Mouse (Mus musculus) MEL (cell line): ENCODE data around the gene App. TPM values are rescaled to one million over a fixed set of nuclear protein-coding genes. Genes with fewer than 3 reads are reported as not detected.

ENCODE experiments used
- DNase-seq: peaks from one replicate; pipeline ENCODE4 v3.0.0; 2011; ENCODE audit warnings: low read depth, low spot score
- H3K27ac ChIP-seq: 2 replicates; pipeline ENCODE4 v1.5.1; 2012; ENCODE audit warnings: low read depth, mild to moderate bottlenecking, control low read depth, low read length, moderate library complexity; ENCODE audit not compliant: control insufficient read depth
- H3K27me3 ChIP-seq, 2 experiments: fragments of 150-350 bp in 1 of 2; sonication (generic) in 1 of 2; 2 replicates each; pipeline ENCODE4 v1.6.1; 2012; ENCODE audit warnings: low read length in 2 of 2, mild to moderate bottlenecking in 2 of 2, improper control_type of control experiment in 1 of 2, moderate library complexity in 1 of 2; ENCODE audit not compliant: insufficient read depth in 2 of 2, control insufficient read depth in 1 of 2
- H3K36me3 ChIP-seq, 2 experiments: 2 replicates each; pipeline ENCODE4 v1.6.1; 2012 to 2014; ENCODE audit warnings: low read length in 2 of 2, improper control_type of control experiment in 1 of 2, inconsistent platforms in 1 of 2, mild to moderate bottlenecking in 1 of 2; ENCODE audit not compliant: insufficient read depth in 2 of 2, control insufficient read depth in 1 of 2
- H3K4me1 ChIP-seq, 2 experiments: fragments of 150-350 bp in 1 of 2; sonication (generic) in 1 of 2; 2 replicates each; pipeline ENCODE4 v1.6.1; 2012; ENCODE audit warnings: low read length in 2 of 2, improper control_type of control experiment in 1 of 2, mild to moderate bottlenecking in 1 of 2; ENCODE audit not compliant: insufficient read depth in 2 of 2, control insufficient read depth in 1 of 2
- H3K4me3 ChIP-seq, 2 experiments: fragments of 150-350 bp in 1 of 2; sonication (generic) in 1 of 2; 2 replicates each; pipeline ENCODE4 v1.5.1; 2012; ENCODE audit warnings: low read depth in 2 of 2, low read length in 2 of 2, mild to moderate bottlenecking in 2 of 2, moderate library complexity in 2 of 2, control low read depth in 1 of 2, improper control_type of control experiment in 1 of 2; ENCODE audit not compliant: control insufficient read depth in 1 of 2, insufficient read depth in 1 of 2
- H3K79me2 ChIP-seq: 2 replicates; pipeline ENCODE4 v1.6.1; 2012; ENCODE audit warnings: mild to moderate bottlenecking, low read length, moderate library complexity; ENCODE audit not compliant: control insufficient read depth, poor library complexity, insufficient read depth
- H3K9ac ChIP-seq: 2 replicates; pipeline ENCODE4 v1.6.1; 2012; ENCODE audit warnings: low read depth, mild to moderate bottlenecking, control low read depth, low read length, moderate library complexity; ENCODE audit not compliant: control insufficient read depth, poor library complexity, severe bottlenecking
- H3K9me3 ChIP-seq: fragments of 150-350 bp; sonication (generic); replicated peaks from 2 replicates; pipeline ENCODE4 v1.6.1; 2012; ENCODE audit warnings: mild to moderate bottlenecking, low read length, improper control_type of control experiment, moderate library complexity; ENCODE audit not compliant: insufficient read depth
- BHLHE40 ChIP-seq: IDR thresholded peaks from 2 replicates; pipeline ENCODE4 v1.6.1; 2012; ENCODE audit warnings: low read depth, mild to moderate bottlenecking, inconsistent platforms, low read length, improper control_type of control experiment, borderline replicate concordance
- CHD1 ChIP-seq: IDR thresholded peaks from 2 replicates; pipeline ENCODE4 v1.6.1; 2012; ENCODE audit warnings: low read depth, mild to moderate bottlenecking, inconsistent platforms, low read length, improper control_type of control experiment
- E2F4 ChIP-seq: IDR thresholded peaks from 2 replicates; pipeline ENCODE4 v1.6.1; 2011; ENCODE audit warnings: low read depth, low read length, improper control_type of control experiment, borderline replicate concordance
- EP300 ChIP-seq, 2 experiments: IDR thresholded peaks; 2 replicates each; pipeline ENCODE4 v1.6.1; 2011; ENCODE audit warnings: improper control_type of control experiment in 2 of 2, low read length in 2 of 2, low read depth in 1 of 2, mild to moderate bottlenecking in 1 of 2
- ETS1 ChIP-seq: IDR thresholded peaks from 2 replicates; pipeline ENCODE4 v1.6.1; 2012; ENCODE audit warnings: low read depth, mild to moderate bottlenecking, inconsistent platforms, low read length, improper control_type of control experiment, moderate library complexity
- GABPA ChIP-seq: IDR thresholded peaks from 2 replicates; pipeline ENCODE4 v1.6.1; 2012; ENCODE audit warnings: low read depth, mild to moderate bottlenecking, inconsistent platforms, low read length, improper control_type of control experiment, moderate library complexity
- HCFC1 ChIP-seq: IDR thresholded peaks from 2 replicates; pipeline ENCODE4 v1.6.1; 2012; ENCODE audit warnings: low read depth, mild to moderate bottlenecking, inconsistent platforms, low read length, improper control_type of control experiment, moderate library complexity
- MAZ ChIP-seq: IDR thresholded peaks from 2 replicates; pipeline ENCODE4 v1.6.1; 2012; ENCODE audit warnings: low read depth, mild to moderate bottlenecking, inconsistent platforms, low read length, improper control_type of control experiment
- MEF2A ChIP-seq: IDR thresholded peaks from 2 replicates; pipeline ENCODE4 v1.6.1; 2014; ENCODE audit warnings: low read depth, mild to moderate bottlenecking, inconsistent platforms, low read length, improper control_type of control experiment; ENCODE audit not compliant: poor library complexity, insufficient replicate concordance, severe bottlenecking; ENCODE audit errors: extremely low read depth
- MYB ChIP-seq: IDR thresholded peaks from 2 replicates; pipeline ENCODE4 v1.6.1; 2011; ENCODE audit warnings: mild to moderate bottlenecking, low read depth, low read length, improper control_type of control experiment
- MYC ChIP-seq: IDR thresholded peaks from 2 replicates; pipeline ENCODE4 v1.6.1; 2011; ENCODE audit warnings: low read depth, mild to moderate bottlenecking, low read length, improper control_type of control experiment, moderate library complexity
- NELFE ChIP-seq: IDR thresholded peaks from 2 replicates; pipeline ENCODE4 v1.6.1; 2011; ENCODE audit warnings: low read depth, low read length, improper control_type of control experiment
- NRF1 ChIP-seq: IDR thresholded peaks from 2 replicates; pipeline ENCODE4 v1.6.1; 2014; ENCODE audit warnings: low read depth, mild to moderate bottlenecking, inconsistent platforms, low read length, improper control_type of control experiment, moderate library complexity; ENCODE audit not compliant: poor library complexity, insufficient read depth, severe bottlenecking
- RCOR1 ChIP-seq: IDR thresholded peaks from 2 replicates; pipeline ENCODE4 v1.6.1; 2012; ENCODE audit warnings: low read depth, mild to moderate bottlenecking, inconsistent platforms, low read length, improper control_type of control experiment
- SIN3A ChIP-seq: IDR thresholded peaks from 2 replicates; pipeline ENCODE4 v1.6.1; 2012; ENCODE audit warnings: low read length, improper control_type of control experiment, inconsistent platforms
- SMC3 ChIP-seq: IDR thresholded peaks from 2 replicates; pipeline ENCODE4 v1.6.1; 2011; ENCODE audit warnings: low read depth, low read length, improper control_type of control experiment
- TAL1 ChIP-seq: IDR thresholded peaks from 2 replicates; pipeline ENCODE4 v1.6.1; 2012; ENCODE audit warnings: mild to moderate bottlenecking, inconsistent platforms, low read length, moderate library complexity, mixed read lengths
- TBP ChIP-seq: IDR thresholded peaks from 2 replicates; pipeline ENCODE4 v1.8.0; 2011; ENCODE audit warnings: low read depth, low read length, improper control_type of control experiment
- TCF12 ChIP-seq: IDR thresholded peaks from 2 replicates; pipeline ENCODE4 v1.6.1; 2014; ENCODE audit warnings: low read depth, mild to moderate bottlenecking, inconsistent platforms, low read length, improper control_type of control experiment, moderate library complexity
- UBTF ChIP-seq: IDR thresholded peaks from 2 replicates; pipeline ENCODE4 v1.6.1; 2012; ENCODE audit warnings: low read depth, mild to moderate bottlenecking, inconsistent platforms, low read length, improper control_type of control experiment, moderate library complexity, borderline replicate concordance; ENCODE audit not compliant: insufficient read depth
- USF1 ChIP-seq: IDR thresholded peaks from 2 replicates; pipeline ENCODE4 v1.6.1; 2014; ENCODE audit warnings: low read depth, mild to moderate bottlenecking, inconsistent platforms, low read length, improper control_type of control experiment, moderate library complexity
- USF2 ChIP-seq, 2 experiments: IDR thresholded peaks; 2 replicates each; pipeline ENCODE4 v1.6.1; 2011 to 2012; ENCODE audit warnings: improper control_type of control experiment in 2 of 2, low read length in 2 of 2, borderline replicate concordance in 1 of 2, inconsistent platforms in 1 of 2, low read depth in 1 of 2, mild to moderate bottlenecking in 1 of 2; ENCODE audit not compliant: insufficient read depth in 1 of 2
- ZC3H11A ChIP-seq: IDR thresholded peaks from 2 replicates; pipeline ENCODE4 v1.6.1; 2012; ENCODE audit warnings: low read depth, mild to moderate bottlenecking, inconsistent platforms, low read length, improper control_type of control experiment
- ZMIZ1 ChIP-seq: IDR thresholded peaks from 2 replicates; pipeline ENCODE4 v1.6.1; 2012; ENCODE audit warnings: low read depth, mild to moderate bottlenecking, inconsistent platforms, low read length, improper control_type of control experiment, moderate library complexity
- ZNF384 ChIP-seq: IDR thresholded peaks from 2 replicates; pipeline ENCODE4 v1.6.1; 2012; ENCODE audit warnings: low read depth, mild to moderate bottlenecking, inconsistent platforms, low read length, improper control_type of control experiment
- polyA plus RNA-seq, 2 experiments: library from polyadenylated mRNA; stranded (reverse) in 1 of 2; unstranded in 1 of 2; fragments of >175 nt in 1 of 2; fragments of >200 nt in 1 of 2; gene quantifications; 2 replicates each; pipeline versions ENCODE4 v1.2.1 to v1.2.4; 2012; ENCODE audit warnings: low replicate concordance in 2 of 2, low read depth in 1 of 2; ENCODE audit not compliant: insufficient read length in 2 of 2, insufficient read depth in 1 of 2, missing spikeins in 1 of 2
- total RNA-seq: library from RNA; depleted of rRNA; stranded (reverse); fragments of 300-350 nt; gene quantifications from 2 replicates; pipeline ENCODE4 v1.2.3, GENCODE M21; 2012

The App gene
- total and polyA plus RNA-seq, 3 experiments: not detected

DNA sequence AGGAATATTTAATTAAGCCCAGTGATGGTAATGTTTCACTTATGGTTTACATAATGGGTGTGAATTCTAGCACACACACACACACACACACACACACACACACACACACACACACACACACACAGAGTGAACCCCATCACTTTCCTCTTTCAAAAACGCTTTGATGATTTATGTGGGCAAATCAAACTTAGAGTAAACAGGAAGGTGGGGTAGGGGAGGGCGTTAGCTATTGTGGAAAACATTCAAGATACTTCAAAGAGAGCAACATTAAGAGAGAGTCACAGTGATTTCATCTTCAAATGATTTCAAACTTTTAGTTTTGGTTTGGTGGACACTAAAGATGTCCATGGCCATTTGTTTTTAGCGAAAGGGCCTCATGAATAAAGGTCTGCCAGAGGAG is 191.0 kb downstream of the App start:
- no peak for TF ChIP-seq ZNF384
- no peak for TF ChIP-seq ETS1
- TF ChIP-seq MYC: no peak
- TF ChIP-seq USF1: no peak
- TF ChIP-seq UBTF: no peak
- no peak for TF ChIP-seq MYB
- TF ChIP-seq MEF2A: no peak
- no peak for TF ChIP-seq CHD1
- TF ChIP-seq TAL1: no peak
- TF ChIP-seq ZMIZ1: no peak
- TF ChIP-seq E2F4: no peak
- TF ChIP-seq SMC3: no peak
- no peak for TF ChIP-seq NRF1
- TF ChIP-seq MAZ: no peak
- no peak for TF ChIP-seq RCOR1
- no peak for TF ChIP-seq GABPA
- TF ChIP-seq USF2 (IDR thresholded peaks at IDR 0.05; ENCODE audit: borderline replicate concordance in 1 of 2, insufficient read depth in 1 of 2, low read depth in 1 of 2, low read length in 2 of 2): no peak
- no peak for TF ChIP-seq SIN3A
- Histone ChIP-seq H3K4me1 (no peaks in the 10 kb centered on the region), H3K36me3 (no peaks in the 10 kb centered on the region), H3K9me3 (no peaks in the 10 kb centered on the region), H3K79me2 (no peaks in the 10 kb centered on the region), H3K27ac (no peak overlapping the region), H3K9ac (no peak overlapping the region), H3K4me3 (no peak overlapping the region), H3K27me3 (no peaks in the 10 kb centered on the region)
- DNase-seq: no peak

- no peak overlapping the region for H3K27ac ChIP-seq
- no peak overlapping the region for H3K9ac ChIP-seq
- no peaks in the 10 kb centered on the region for H3K4me1 ChIP-seq
- no peaks in the 10 kb centered on the region for H3K36me3 ChIP-seq
- H3K27me3 ChIP-seq: no peaks in the 10 kb centered on the region
- H3K9me3 ChIP-seq: no peaks in the 10 kb centered on the region
- H3K79me2 ChIP-seq: no peaks in the 10 kb centered on the region
- DNase-seq: no peak
- no peak overlapping the region for H3K4me3 ChIP-seq
- TF ChIP-seq GABPA (no peak), EP300 (IDR thresholded peaks at IDR 0.05; ENCODE audit: low read depth in 1 of 2, low read length in 2 of 2) (no peak), ZC3H11A (no peak), NELFE (no peak), TCF12 (no peak), ETS1 (no peak), HCFC1 (no peak), TBP (no peak), NRF1 (no peak), BHLHE40 (no peak), MYC (no peak)
Observed at GRCm38 (mm10) chr16:84978589-84978988, 195.0 kb downstream of the App start.
